Mouse (Mus musculus): ENCODE results near the gene Slc32a1.

Gene Slc32a1

DNA sequence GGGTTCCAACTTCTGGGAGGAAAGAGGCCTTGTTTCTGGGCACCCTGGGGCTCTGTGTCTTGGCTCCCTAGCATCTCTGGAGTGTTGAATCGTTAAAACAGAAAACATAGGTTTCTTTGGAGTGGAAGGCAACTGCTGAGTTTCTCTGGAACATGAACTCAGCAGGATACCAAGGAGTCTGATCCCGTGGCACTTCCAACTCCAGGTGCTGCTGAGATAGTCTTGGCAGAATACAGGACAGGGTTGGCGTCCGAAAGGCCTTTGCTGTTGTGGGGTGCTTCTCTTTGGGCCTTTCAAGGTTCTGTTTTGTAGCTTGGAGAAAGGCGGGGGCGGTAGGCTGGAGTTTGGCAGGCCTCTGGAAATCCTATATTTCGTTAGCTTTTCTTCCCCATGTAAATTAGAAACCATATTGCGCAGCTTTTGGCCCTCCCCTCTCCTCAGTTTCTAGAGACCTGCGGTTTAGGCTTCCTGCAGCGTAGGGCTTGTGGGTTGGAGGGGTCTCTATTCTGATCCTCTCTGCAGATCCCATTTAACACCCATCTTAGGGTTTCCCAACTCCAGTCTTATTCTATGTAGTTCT is 2.2 kb downstream of the Slc32a1 start:
- no peak for DNase-seq (ENCODE audit: low read depth)

DNA sequence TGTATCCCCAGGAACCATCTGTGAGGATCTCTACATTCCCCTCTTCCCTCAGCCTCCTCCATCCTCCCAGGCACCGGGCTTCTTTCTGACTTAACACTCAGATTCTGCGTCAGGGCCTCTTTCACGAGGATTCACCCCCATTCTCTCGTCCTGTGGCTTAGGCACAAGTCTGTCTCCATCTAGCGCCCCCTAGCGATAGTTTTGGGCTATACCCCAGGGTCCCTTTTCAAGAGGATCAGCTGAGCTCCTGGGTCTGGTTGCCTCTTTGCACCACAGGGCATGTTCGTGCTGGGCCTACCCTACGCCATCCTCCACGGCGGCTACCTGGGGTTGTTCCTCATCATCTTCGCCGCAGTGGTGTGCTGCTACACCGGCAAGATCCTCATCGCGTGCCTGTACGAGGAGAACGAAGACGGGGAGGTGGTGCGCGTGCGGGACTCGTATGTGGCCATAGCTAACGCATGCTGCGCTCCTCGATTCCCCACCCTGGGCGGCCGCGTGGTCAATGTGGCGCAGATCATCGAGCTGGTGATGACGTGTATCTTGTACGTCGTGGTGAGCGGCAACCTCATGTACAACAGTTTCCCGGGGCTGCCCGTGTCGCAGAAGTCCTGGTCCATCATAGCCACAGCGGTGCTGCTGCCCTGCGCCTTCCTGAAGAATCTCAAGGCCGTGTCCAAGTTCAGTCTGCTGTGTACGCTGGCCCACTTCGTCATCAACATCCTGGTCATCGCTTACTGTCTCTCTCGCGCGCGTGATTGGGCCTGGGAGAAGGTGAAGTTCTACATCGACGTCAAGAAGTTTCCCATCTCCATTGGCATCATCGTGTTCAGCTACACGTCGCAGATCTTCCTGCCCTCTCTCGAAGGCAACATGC is 3.2 kb downstream of the Slc32a1 start:
- DNase-seq (ENCODE audit: low read depth): no peak

DNA sequence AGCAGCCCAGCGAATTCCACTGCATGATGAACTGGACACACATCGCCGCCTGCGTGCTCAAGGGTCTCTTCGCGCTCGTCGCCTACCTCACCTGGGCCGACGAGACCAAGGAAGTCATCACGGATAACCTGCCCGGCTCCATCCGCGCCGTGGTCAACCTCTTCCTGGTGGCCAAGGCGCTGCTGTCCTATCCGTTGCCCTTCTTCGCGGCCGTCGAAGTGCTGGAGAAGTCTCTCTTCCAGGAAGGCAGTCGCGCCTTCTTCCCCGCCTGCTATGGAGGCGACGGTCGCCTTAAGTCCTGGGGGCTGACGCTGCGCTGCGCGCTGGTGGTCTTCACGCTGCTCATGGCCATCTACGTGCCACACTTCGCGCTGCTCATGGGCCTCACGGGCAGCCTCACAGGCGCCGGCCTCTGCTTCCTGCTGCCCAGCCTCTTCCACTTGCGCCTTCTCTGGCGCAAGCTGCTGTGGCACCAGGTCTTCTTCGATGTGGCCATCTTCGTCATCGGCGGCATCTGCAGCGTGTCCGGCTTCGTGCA is 3.9 kb downstream of the Slc32a1 start:
- DNase-seq (ENCODE audit: low read depth): no peak

- no peak for DNase-seq (ENCODE audit: low read depth)
Observed at GRCm38 (mm10) chr2:158615161-158615680, 4.7 kb downstream of the Slc32a1 start.

- DNase-seq (ENCODE audit: low read depth): no peak
Observed at GRCm38 (mm10) chr2:158615702-158616101, 5.1 kb downstream of the Slc32a1 start.

DNA sequence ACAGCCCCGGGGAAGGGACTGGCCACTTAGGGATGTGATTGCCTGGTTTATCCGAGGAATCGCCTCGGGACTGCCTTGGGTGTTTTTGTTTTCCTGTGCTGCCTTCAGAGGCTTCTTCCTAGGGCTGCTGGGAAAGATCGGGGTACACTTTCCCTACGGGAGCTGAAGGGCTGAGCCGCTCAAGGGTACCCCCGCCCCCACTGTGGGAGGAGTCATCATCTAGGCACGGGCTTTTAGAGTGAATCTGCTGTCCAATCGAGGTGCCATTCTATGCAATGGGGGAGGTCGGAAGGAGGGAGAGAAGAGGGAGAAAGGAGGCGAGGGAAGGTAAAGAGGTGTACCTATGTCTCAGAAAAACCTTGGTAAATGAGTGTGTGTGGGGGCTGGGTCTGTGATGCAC is 5.7 kb downstream of the Slc32a1 start:
- DNase-seq (ENCODE audit: low read depth): no peak

DNA sequence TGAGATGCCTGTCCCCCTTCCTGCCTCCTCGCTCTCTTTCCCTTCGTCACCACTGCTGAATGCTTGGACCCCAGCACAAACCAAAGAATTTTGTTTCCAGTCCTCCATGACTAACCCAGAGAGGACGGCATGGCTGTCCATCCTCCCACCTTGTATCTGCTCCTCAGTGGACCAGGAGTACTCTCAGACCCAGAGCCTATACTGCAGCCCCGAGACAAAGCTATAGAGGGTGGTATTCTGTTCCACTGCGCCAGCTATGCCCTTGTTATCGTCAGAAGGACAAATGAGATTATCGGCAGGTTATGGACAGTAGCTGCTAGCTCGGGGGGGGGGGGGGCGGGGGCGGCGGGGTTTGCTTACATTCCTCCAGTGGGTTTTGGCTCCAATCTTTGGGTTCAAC is 6.2 kb downstream of the Slc32a1 start:
- DNase-seq (ENCODE audit: low read depth): no peak

DNA sequence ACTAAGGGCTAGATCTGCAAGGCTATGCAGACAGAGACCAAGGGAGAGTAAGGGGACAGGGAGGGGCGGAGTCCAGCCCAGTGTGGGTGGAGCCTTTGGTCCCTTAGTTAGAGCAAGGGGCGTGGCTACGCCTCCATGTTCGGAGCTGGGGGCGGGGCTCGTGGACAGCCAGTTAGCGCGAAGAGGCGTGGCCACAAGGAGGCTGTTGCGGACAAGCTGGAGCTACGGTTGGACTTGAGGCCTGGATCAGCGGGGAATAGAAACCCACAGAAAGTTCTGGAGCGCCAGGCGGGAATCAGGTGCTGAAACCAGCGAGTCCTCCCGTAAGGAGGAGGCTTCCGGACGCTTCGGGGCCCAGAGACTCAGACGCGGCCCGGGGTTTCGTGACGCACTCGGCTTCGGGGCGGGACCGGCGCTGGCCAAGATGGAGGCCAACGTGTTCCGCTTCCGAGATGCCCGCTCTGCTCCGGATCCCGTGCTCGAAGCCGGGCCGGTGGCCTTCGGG is 14.2 kb downstream of the Slc32a1 start, which contains the start of gene Actr5:
Actr5 (plus strand) TSS at position 171 of the 505 bp plus-strand sequence.
- peak; percentile 85 for DNase-seq (ENCODE audit: low read depth)

DNA sequence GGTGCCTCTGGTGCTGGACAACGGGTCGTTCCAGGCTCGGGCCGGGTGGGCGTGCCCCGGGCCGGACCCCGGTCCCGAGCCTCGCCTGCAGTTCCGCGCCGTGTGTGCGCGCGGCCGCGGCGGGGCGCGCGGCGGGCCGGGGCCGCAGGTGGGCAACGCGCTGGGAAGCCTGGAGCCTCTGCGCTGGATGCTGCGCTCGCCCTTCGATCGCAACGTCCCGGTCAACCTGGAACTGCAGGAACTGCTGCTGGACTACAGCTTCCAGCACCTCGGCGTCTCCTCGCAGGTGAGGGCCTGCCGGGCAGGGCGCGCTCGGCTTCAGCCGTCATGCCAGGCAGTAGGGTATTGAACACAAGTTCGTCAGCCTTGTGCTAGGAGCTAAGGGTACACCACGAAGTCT is 14.7 kb downstream of the Slc32a1 start:
- no peak for DNase-seq (ENCODE audit: low read depth)

DNA sequence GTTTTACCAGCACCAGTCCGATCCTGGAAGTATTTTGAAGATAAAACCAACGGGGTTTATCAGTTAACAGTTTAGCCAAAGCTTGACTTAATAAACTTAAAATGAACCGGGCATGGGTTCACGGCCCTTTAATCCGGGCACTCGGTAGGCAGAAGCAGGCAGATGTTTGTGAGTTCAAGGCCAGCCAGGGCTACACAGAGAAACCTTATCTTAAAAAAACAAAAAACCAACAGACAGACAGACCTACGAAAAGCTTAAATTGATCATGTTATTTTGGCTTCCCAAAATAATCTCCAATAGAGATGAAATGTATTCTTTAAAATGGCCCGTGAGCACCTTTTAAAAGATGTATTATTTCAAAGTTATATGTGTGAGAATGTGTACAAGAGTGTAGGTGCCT is 15.1 kb downstream of the Slc32a1 start:
- DNase-seq (ENCODE audit: low read depth): no peak

DNA sequence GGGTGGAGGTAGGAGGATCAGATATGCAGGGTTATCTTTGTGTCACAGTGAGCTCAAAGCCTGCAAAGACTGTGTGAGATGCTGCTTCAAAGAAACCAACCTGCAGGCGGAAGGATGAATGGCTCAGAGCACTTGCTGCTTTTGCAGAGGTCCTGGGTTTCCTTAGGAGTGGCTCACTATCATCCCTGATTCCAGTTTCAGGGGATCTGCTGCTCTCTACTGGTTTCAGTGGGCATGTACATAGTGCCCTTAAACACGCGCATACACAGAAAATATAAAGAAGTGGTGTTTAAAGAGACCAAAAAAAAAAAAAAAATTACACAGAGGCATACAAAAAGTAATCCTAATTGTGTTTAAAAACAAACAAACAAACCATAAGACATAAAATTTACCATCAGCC is 18.3 kb downstream of the Slc32a1 start:
- no peak for DNase-seq (ENCODE audit: low read depth)

DNA sequence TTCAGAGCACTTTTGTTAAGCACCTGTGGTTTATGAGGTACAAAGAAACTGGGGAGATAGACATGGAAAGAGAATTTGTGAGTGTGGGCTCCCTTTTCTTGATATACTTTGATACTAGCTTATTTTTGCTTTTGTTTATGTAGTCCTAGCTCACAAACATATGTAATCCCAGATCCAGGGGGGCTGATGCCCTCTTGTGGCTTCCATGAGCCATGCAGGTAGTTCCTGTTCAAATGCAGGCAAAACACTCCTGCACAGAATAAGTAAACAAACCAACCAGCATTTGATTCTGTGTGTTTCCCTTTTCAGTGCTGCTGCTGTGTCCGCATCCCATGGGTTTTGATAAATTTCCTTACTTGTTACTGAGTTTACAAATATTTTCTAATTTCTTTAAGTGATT is 18.8 kb downstream of the Slc32a1 start:
- no peak for DNase-seq (ENCODE audit: low read depth)

GRCm38 (mm10) chr2:158631873-158632272 is 21.3 kb downstream of the Slc32a1 start:
- DNase-seq (ENCODE audit: low read depth): no peak

DNA sequence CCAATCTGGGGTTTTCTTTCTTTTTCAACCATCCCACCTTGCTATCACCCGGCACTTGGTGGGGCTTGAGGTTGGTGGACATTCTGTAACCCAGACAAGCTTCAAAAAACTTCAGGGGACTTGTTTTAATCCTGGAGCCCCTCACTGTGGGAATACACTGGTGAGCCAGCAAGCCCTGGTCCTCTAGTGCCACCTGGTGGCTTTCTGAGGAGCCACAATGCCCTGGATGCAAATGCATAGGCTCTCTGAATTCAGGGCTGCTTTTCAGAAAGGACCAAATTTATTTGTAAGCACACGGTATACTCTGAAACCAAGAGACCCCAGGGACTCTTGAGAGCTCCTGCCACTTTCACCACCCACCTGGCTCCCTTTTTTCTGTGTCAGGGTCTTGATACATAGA is 31.3 kb downstream of the Slc32a1 start:
- DNase-seq (ENCODE audit: low read depth): no peak

DNA sequence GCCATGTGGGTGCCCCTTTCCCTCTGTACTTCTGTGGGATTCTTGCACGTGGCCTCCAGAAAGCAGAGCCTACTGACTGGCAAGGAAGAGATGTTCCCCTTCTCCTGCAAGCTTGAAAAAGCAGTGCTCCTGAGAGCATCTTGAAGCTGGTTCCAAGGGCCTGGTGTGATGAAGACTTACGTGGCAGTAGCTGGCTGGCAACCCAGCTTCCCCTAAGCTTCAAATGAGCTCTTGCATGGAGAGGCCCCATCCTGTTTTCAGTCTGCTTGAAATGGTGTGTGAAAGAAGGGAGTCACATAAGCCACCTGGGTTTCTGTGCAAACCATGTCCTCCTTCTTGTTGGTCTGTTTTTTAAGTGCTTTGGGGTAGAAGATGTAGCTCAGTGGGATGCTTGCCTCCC is 32.0 kb downstream of the Slc32a1 start:
- DNase-seq (ENCODE audit: low read depth): no peak

DNA sequence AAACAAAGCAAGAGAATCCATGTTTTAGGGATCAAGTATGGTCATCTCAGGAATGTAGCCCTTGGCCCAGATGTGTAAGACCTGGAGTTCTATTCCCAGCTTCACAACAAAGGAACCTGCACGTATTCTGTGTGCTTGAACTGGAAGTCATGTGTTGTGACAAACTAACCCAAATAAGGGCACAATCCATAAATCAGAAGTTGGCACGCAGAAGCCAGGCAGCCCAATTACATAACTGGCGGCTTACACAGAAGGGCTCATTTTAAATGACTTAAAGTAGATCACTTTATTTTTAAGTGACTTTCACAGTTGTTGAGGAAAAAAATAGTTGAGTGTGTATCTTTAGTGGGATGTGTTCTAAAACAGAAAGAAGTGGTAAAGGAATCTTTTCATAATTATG is 33.2 kb downstream of the Slc32a1 start:
- DNase-seq (ENCODE audit: low read depth): no peak

DNA sequence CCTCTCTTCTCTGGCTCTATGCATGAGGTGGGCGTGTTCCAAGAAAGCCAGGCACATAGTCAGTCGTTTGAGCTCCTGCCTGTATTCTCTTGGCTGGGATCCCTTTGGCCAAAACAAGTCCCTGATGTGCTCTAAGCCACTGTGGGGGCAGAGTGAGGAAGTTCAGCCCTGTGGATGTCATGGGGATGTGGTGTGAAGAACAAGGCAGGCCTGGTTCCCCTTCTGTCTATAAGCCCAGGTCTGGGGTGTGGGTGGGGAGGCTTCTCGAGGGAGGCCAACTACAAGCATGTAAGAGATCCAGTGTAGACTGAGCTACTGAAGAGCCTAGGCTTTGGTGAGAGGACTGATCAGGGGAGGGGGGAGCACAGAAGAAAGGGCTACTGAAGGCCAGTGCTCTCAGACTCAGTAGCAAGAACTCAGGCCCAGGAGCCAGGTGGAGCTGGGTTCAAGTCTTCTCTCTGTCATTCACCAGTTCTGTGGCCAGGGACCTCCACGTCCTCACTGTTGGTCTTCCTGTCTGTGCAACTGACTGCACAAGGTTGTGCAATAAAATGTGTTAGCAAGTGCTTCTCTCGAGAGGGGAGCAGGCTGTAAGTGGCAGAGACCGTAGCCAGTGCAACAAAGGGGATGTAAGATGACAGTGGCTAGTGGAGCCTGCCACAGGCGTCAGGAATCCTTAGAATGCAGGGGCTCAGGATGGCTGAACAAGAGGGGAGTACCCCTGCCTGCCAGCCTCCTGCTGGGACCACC is 40.8 kb downstream of the Slc32a1 start:
- no peak for DNase-seq (ENCODE audit: low read depth)

DNA sequence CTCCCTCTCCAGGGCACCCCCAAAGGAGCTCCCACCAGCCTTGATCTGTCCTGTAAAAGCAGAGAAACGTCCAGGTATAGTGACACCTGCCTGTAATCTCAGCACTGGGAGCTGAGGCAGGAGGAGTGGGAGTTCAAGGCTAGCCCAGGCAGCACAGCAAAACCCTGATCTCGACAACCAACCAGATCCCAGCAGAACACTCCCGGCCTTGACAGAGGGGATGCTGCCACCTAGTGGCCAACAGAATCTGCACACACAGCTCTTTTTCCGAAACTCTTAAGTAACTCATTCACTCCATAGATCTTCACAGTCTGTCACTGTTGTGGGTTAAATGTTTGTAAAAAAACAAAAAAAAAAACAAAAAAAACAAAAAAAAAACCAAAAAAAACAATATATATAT is 42.4 kb downstream of the Slc32a1 start:
- peak; percentile 42 for DNase-seq (ENCODE audit: low read depth)

DNA sequence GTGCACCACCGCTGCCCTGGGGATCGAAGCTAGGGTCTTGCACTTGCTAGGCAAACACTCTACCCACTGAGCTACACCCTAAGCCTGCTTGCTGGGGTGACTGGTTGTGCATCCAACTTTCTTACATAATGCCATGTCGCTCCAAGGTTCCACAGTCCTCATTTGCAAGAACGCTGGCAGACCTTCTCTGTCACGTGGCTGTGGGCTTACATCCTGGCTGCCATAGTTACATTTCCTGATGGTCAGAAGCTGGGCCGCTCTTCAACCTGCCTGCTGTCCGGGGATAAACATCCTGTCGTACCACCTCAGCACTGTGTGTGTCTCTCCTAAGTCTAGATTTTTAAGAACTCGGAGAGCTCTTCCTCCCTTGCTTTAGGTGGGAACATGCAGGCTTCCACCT is 44.1 kb downstream of the Slc32a1 start:
- no peak for DNase-seq (ENCODE audit: low read depth)

- DNase-seq (ENCODE audit: low read depth): no peak
Observed at GRCm38 (mm10) chr2:158655806-158656205, 45.2 kb downstream of the Slc32a1 start.

DNA sequence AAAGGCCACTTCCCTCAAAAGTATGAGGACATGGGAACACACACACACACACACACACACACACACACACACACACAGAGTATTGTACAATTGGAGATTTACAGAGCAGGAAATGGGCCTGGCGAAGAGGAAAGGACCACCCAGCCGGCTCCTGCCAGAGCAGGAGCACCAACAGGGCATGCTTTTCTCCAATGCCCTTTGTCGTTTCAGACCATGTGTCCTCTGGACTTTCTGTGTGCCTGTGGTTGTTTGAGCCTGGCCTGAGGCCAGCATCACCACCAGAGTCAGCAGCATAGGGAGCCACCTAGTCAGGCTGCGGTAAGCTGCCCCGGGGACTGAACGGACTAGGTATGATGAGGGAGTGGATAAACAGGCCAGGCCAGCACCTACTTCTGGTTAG is 48.3 kb downstream of the Slc32a1 start:
- DNase-seq (ENCODE audit: low read depth): no peak

- no peak for DNase-seq (ENCODE audit: low read depth)
Observed at GRCm38 (mm10) chr2:158659346-158659745, 48.8 kb downstream of the Slc32a1 start.
